Comparison of ENCODE assay signal across 32 mouse cellular contexts in the genomic region with DNA sequence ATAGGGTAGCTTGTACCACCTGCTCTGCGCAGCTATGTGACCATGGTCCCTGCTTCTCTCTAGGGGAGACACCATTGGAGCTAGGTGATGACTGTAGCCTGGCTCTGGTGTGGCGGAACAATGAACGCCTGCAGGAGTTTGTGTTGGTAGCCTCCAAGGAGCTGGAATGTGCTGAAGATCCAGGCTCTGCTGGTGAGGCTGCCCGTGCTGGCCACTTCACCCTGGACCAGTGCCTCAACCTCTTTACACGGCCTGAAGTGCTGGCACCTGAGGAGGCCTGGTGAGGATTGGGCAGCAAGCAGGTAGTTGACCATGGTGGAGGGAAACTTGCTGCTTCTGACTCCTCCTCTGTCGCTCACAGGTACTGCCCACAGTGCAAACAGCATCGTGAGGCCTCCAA. TPM values are rescaled to one million over a fixed set of nuclear protein-coding genes. Genes with fewer than 3 reads are reported as not detected.
"Had no signal": no experiment of that assay in that cellular context is flagged by ENCODE, and none has a peak within 500 bp of the region (broad histone marks: within the 10 kb centered on the region; RNA-seq: fewer than 3 reads in every experiment).

No protein-coding gene starts in this region.

- H3K4me2 ChIP-seq: limb, embryonic 12.5 days; limb, embryonic 13.5 days; limb, embryonic 15.5 days; liver, embryonic 11.5 days; liver, embryonic 12.5 days; liver, embryonic 13.5 days; liver, embryonic 15.5 days; lung, embryonic 14.5 days; lung, embryonic 15.5 days; midbrain, embryonic 11.5 days; midbrain, embryonic 12.5 days; midbrain, embryonic 13.5 days; midbrain, embryonic 15.5 days; neural tube, embryonic 12.5 days had no signal

- H3K4me3 ChIP-seq: limb, embryonic 10.5 days; limb, embryonic 12.5 days; limb, embryonic 13.5 days; limb, embryonic 15.5 days; liver, embryonic 12.5 days; liver, embryonic 13.5 days; liver, embryonic 15.5 days; lung, embryonic 15.5 days; midbrain, embryonic 10.5 days; midbrain, embryonic 12.5 days; midbrain, embryonic 13.5 days; midbrain, embryonic 15.5 days; myocyte; neural tube, embryonic 12.5 days had no signal

- ATAC-seq: liver, embryonic 12.5 days; liver, postnatal 0 days; lung, postnatal 0 days; midbrain, embryonic 13.5 days; midbrain, embryonic 15.5 days; midbrain, embryonic 16.5 days had no signal

- H3K9me3 ChIP-seq: limb, embryonic 10.5 days; limb, embryonic 12.5 days; limb, embryonic 13.5 days; limb, embryonic 15.5 days; liver, embryonic 12.5 days; liver, embryonic 13.5 days; liver, embryonic 15.5 days; lung, embryonic 15.5 days; midbrain, embryonic 10.5 days; midbrain, embryonic 12.5 days; midbrain, embryonic 13.5 days; midbrain, embryonic 15.5 days; neural tube, embryonic 12.5 days had no signal

- H3K27ac ChIP-seq: limb, embryonic 10.5 days; limb, embryonic 12.5 days; limb, embryonic 13.5 days; limb, embryonic 15.5 days; liver, embryonic 12.5 days; liver, embryonic 13.5 days; liver, embryonic 14.5 days; liver, embryonic 15.5 days; lung, embryonic 15.5 days; macrophage; midbrain, embryonic 10.5 days; midbrain, embryonic 12.5 days; midbrain, embryonic 13.5 days; midbrain, embryonic 15.5 days; neural tube, embryonic 12.5 days had no signal

- H3K27me3 ChIP-seq: limb, embryonic 12.5 days; limb, embryonic 13.5 days; limb, embryonic 15.5 days; liver, embryonic 12.5 days; liver, embryonic 13.5 days; liver, embryonic 15.5 days; lung, embryonic 15.5 days; midbrain, embryonic 12.5 days; midbrain, embryonic 13.5 days; midbrain, embryonic 15.5 days; neural tube, embryonic 12.5 days had no signal

- H3K4me1 ChIP-seq: limb, embryonic 10.5 days; limb, embryonic 12.5 days; limb, embryonic 13.5 days; limb, embryonic 15.5 days; liver, embryonic 12.5 days; liver, embryonic 13.5 days; liver, embryonic 15.5 days; lung, embryonic 15.5 days; midbrain, embryonic 10.5 days; midbrain, embryonic 12.5 days; midbrain, embryonic 13.5 days; midbrain, embryonic 15.5 days; neural tube, embryonic 12.5 days had no signal

- DNase-seq: left cerebral cortex, postnatal 4 days; liver; liver, embryonic 13.5 days; liver, postnatal 0 days; lung, adult 18-20 months; lung, adult 2 months; lung, embryonic 14.5 days; lung, postnatal 10 days; lung, postnatal 14 days; lung, postnatal 36 days; lung, postnatal 4 days; midbrain, embryonic 14.5 days had no signal

- H3K9ac ChIP-seq: limb, embryonic 12.5 days; limb, embryonic 13.5 days; limb, embryonic 15.5 days; liver, embryonic 12.5 days; liver, embryonic 13.5 days; liver, embryonic 14.5 days; liver, embryonic 15.5 days; liver, postnatal 0 days; lung, embryonic 14.5 days; lung, embryonic 15.5 days; midbrain, embryonic 12.5 days; midbrain, embryonic 13.5 days; midbrain, embryonic 15.5 days; neural tube, embryonic 12.5 days had no signal

RNA-seq across cellular contexts. Expression of a gene that starts 19.7 kb away (rescaled TPM):
- total RNA-seq: monocyte, adult 5-6 weeks had no signal
